Mouse (Mus musculus) CD8-positive naive resting alpha-beta T cell, adult 2 months (primary cell): ENCODE results near the gene Samd9l.
"Not testable (repeated sequence)": the region's sequence is repeated elsewhere in the genome, so short reads cannot be mapped to it uniquely, and the experiment has no call there.

Experiments
- DNase-seq, 2 experiments: peaks; one replicate each; pipeline ENCODE4 v3.0.0; 2022; ENCODE audit warnings: low read depth in 2 of 2, low spot score in 2 of 2

Gene Samd9l

GRCm38 (mm10) chr6:3343603-3344247 is 55.6 kb downstream of the Samd9l start:
- DNase-seq, result not testable (repeated sequence)

DNA sequence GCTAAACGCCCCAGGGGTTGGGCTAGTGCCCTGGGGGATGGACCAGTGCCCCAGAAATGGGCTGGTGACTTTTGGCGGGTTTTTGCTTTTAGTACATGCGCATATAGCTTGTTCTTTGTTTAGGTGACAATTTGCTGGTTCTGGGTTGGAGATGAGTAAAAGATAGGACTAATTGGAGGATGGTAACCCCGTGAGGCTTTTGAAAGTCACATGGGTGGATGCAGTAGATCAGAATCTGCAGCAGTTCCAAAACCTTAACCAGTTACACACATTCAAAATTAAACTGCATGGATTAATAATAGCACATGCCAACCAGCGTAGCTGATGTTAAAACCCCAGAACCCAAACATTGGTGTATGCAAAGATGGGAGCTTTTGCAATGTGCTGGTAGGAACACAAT is 57.9 kb downstream of the Samd9l start:
- DNase-seq, result no peak

GRCm38 (mm10) chr6:3340928-3341327 is 58.4 kb downstream of the Samd9l start:
- peak in 1 of 2 experiments; percentile 6 for DNase-seq

GRCm38 (mm10) chr6:3339131-3339530 is 60.2 kb downstream of the Samd9l start:
- DNase-seq, result not testable (repeated sequence)
